Mouse (Mus musculus): ENCODE data around the gene Frem3. TPM values are rescaled to one million over a fixed set of nuclear protein-coding genes. Genes with fewer than 3 reads are reported as not detected.
"Not testable (repeated sequence)": the region's sequence is repeated elsewhere in the genome, so short reads cannot be mapped to it uniquely, and the experiment has no call there.

Gene Frem3
- polyA plus RNA-seq, 1 experiment from 2014 or later = 0.11 TPM

- H3K4me3 ChIP-seq (ENCODE audit: low read depth, low read length) = peak overlapping the region; percentile 97
- no peaks in the 10 kb centered on the region for H3K27me3 ChIP-seq (ENCODE audit: control insufficient read depth, insufficient read depth, low read length)
- peak overlapping the region; percentile 98 for H3K4me2 ChIP-seq
- H3K36me3 ChIP-seq (ENCODE audit: control insufficient read depth, insufficient read depth, low read length) = peaks cover 10% of the 10 kb centered on the region
- WGBS (ENCODE audit: insufficient replicate concordance) = under 1% methylated on average over 78 of the region's 84 CpGs
- ATAC-seq (replicated peaks; ENCODE audit: insufficient number of reproducible peaks, low FRiP score, low TSS enrichment) = peak; percentile 56
- no peaks in the 10 kb centered on the region for H3K9me3 ChIP-seq (replicated peaks; ENCODE audit: control insufficient read depth, low read length)
- peak overlapping the region; percentile 99 for H3K27ac ChIP-seq (ENCODE audit: low read depth, low read length)
- peaks cover 7% of the 10 kb centered on the region; the same call in 1 of the 2 replicates for H3K4me1 ChIP-seq (ENCODE audit: control insufficient read depth, insufficient read depth, low read length)
- peak overlapping the region; percentile 91 for H3K9ac ChIP-seq (ENCODE audit: low read depth, low read length)
These were observed 127.7 kb downstream of the Frem3 start for GRCm38 (mm10) chr8:80738388-80739154.

GRCm38 (mm10) chr8:80739155-80739924 is 128.5 kb downstream of the Frem3 start, which contains the start of gene Smarca5:
Gene Smarca5, minus strand, starts transcription at chr8:80739497.
- H3K9me3 ChIP-seq (replicated peaks; ENCODE audit: control insufficient read depth, low read length); H3K27me3 ChIP-seq (ENCODE audit: control insufficient read depth, insufficient read depth, low read length); H3K36me3 ChIP-seq (ENCODE audit: control insufficient read depth, insufficient read depth, low read length); H3K4me1 ChIP-seq (ENCODE audit: control insufficient read depth, insufficient read depth, low read length): not testable (repeated sequence)
- Histone ChIP-seq H3K9ac (ENCODE audit: low read depth, low read length) (peak within 1 kb of the TSS; percentile 91), H3K4me3 (ENCODE audit: low read depth, low read length) (peak within 1 kb of the TSS; percentile 97), H3K27ac (ENCODE audit: low read depth, low read length) (peak within 1 kb of the TSS; percentile 99), H3K4me2 (peak within 1 kb of the TSS; percentile 98)
- under 1% methylated on average over 67 of the region's 91 CpGs for WGBS (ENCODE audit: insufficient replicate concordance)
- ATAC-seq (replicated peaks; ENCODE audit: insufficient number of reproducible peaks, low FRiP score, low TSS enrichment) = peak; percentile 94

- Histone ChIP-seq H3K9me3 (replicated peaks; ENCODE audit: control insufficient read depth, low read length) (no peaks in the 10 kb centered on the region), H3K4me2 (peak overlapping the region; percentile 77), H3K36me3 (ENCODE audit: control insufficient read depth, insufficient read depth, low read length) (peaks cover 7% of the 10 kb centered on the region), H3K27ac (ENCODE audit: low read depth, low read length) (peak overlapping the region; percentile 94), H3K27me3 (ENCODE audit: control insufficient read depth, insufficient read depth, low read length) (no peaks in the 10 kb centered on the region), H3K4me3 (ENCODE audit: low read depth, low read length) (peak overlapping the region; percentile 47), H3K4me1 (ENCODE audit: control insufficient read depth, insufficient read depth, low read length) (peaks cover 7% of the 10 kb centered on the region; the same call in 1 of the 2 replicates), H3K9ac (ENCODE audit: low read depth, low read length) (peak overlapping the region; percentile 76)
- ATAC-seq (replicated peaks; ENCODE audit: insufficient number of reproducible peaks, low FRiP score, low TSS enrichment) = no peak
- WGBS (ENCODE audit: insufficient replicate concordance) = 12% methylated on average over 14 of the region's 14 CpGs
These were observed 129.1 kb downstream of the Frem3 start for GRCm38 (mm10) chr8:80739932-80740331.

Other genes with a start within 250 kb of the Frem3 start
- 51.9 and 61.0 TPM in 2 replicates for gene Gypa, start 117.3 kb upstream of the Frem3 start, polyA plus RNA-seq (2014; fragmentation: Nextera tagmentation; extraction: Ambion mirVana)
- 51.6 and 52.7 TPM in 2 replicates for gene Smarca5, start 128.4 kb downstream of the Frem3 start, polyA plus RNA-seq (2014; fragmentation: Nextera tagmentation; extraction: Ambion mirVana)

Measured in heart, embryonic 11.5 days (tissue).